ENCODE assay signal across 18 mouse cellular contexts in the genomic region with DNA sequence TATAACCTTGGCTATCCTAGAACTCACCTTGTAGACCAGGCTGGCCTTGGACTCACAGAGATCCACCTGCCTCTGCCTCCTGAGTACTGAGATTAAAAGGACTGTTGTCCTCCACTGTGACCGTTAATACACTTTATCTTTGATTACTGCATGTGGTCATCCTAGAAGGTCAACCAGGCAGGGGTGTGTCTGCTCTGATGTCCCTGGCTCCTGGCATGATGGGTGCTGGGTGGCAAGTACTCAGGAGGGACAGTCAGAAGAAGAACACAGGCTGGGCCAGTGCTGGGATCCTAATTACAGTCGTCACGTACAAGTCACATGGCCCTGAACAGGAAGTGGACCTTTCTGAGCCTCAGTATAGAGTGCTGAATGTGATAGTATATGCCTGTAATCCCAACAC. TPM values are rescaled to one million over a fixed set of nuclear protein-coding genes. Genes with fewer than 3 reads are reported as not detected.
DNase-seq lines count a peak whose midpoint lies in the region; ATAC-seq and TF ChIP-seq lines count a peak whose summit lies in the region.
"Had no signal": no experiment of that assay in that cellular context is flagged by ENCODE, and none has a peak within 500 bp of the region (broad histone marks: within the 10 kb centered on the region; RNA-seq: fewer than 3 reads in every experiment).

No protein-coding gene starts in this region.

- ATAC-seq in forebrain, embryonic 12.5 days (ENCODE audit: low FRiP score): peak; percentile 44; the same call in 1 of the 2 replicates
- no peak for ATAC-seq in forebrain, embryonic 11.5 days (replicated peaks; ENCODE audit: low FRiP score)
- no peak for ATAC-seq in liver, postnatal 0 days
- no peak for ATAC-seq in midbrain, embryonic 14.5 days (ENCODE audit: low FRiP score, low TSS enrichment)
- ATAC-seq: lung, postnatal 0 days; Patski had no signal

- no peaks in the 10 kb centered on the region for H3K36me3 ChIP-seq in forebrain, embryonic 12.5 days (replicated peaks)
- no peaks in the 10 kb centered on the region for H3K36me3 ChIP-seq in forebrain, embryonic 11.5 days (ENCODE audit: control insufficient read depth, insufficient read depth, low read length)
- H3K36me3 ChIP-seq in liver, adult 2 months (ENCODE audit: control insufficient read depth, insufficient read depth, low read length): no peaks in the 10 kb centered on the region
- no peaks in the 10 kb centered on the region for H3K36me3 ChIP-seq in liver, postnatal 0 days (replicated peaks; ENCODE audit: insufficient read depth, low read length)
- H3K36me3 ChIP-seq in midbrain, embryonic 14.5 days (ENCODE audit: control insufficient read depth, insufficient read depth, low read length): no peaks in the 10 kb centered on the region
- H3K36me3 ChIP-seq: heart, embryonic 15.5 days; liver, embryonic 13.5 days had no signal

- no peak for TF ChIP-seq POLR2A in liver, adult 2 months (IDR thresholded peaks at IDR 0.05; ENCODE audit: extremely low read depth, insufficient read depth, low read length)
- no peak for TF ChIP-seq POLR2A in lung, adult 2 months (IDR thresholded peaks at IDR 0.05; ENCODE audit: borderline replicate concordance, extremely low read depth, low read depth, low read length)

- H3K27me3 ChIP-seq in forebrain, embryonic 12.5 days: no peaks in the 10 kb centered on the region
- H3K27me3 ChIP-seq in forebrain, embryonic 11.5 days (ENCODE audit: control insufficient read depth, insufficient read depth, low read length): no peaks in the 10 kb centered on the region
- H3K27me3 ChIP-seq in liver, adult 2 months (ENCODE audit: control insufficient read depth, insufficient read depth, low read length): no peaks in the 10 kb centered on the region
- H3K27me3 ChIP-seq in liver, postnatal 0 days (ENCODE audit: insufficient read depth, low read length): no peaks in the 10 kb centered on the region
- H3K27me3 ChIP-seq in midbrain, embryonic 14.5 days (ENCODE audit: control insufficient read depth, insufficient read depth, low read length): no peaks in the 10 kb centered on the region
- H3K27me3 ChIP-seq: heart, embryonic 15.5 days; liver, embryonic 13.5 days; Patski had no signal

- TF ChIP-seq CTCF in liver, adult 2 months (IDR thresholded peaks at IDR 0.05; ENCODE audit: low read depth, low read length): no peak
- no peak for TF ChIP-seq CTCF in liver, postnatal 0 days (IDR thresholded peaks at IDR 0.05; ENCODE audit: low read depth)
- TF ChIP-seq CTCF in lung, adult 2 months (IDR thresholded peaks at IDR 0.05; ENCODE audit: insufficient read depth, low read length): no peak

- no peak for DNase-seq in forebrain, embryonic 11.5 days (ENCODE audit: low spot score)
- peak; percentile 70 for DNase-seq in liver, adult 2 months (ENCODE audit: extremely low read depth, low read depth, low spot score)
- DNase-seq in liver, postnatal 0 days: no peak
- peak; percentile 17 for DNase-seq in R1 (ENCODE audit: low read depth, low spot score)
- no peak for DNase-seq in midbrain, embryonic 14.5 days
- DNase-seq in right cerebral cortex, postnatal 4 days: no peak
- no peak for DNase-seq in lung, adult 2 months
- DNase-seq: gastrocnemius, postnatal 10 days; heart, adult 2 months; kidney, adult 18-20 months; kidney, postnatal 36 days; liver, embryonic 13.5 days; thymus, adult 18-20 months had no signal

- no peak overlapping the region for H3K27ac ChIP-seq in forebrain, embryonic 12.5 days
- H3K27ac ChIP-seq in forebrain, embryonic 11.5 days (ENCODE audit: low read depth, low read length): no peak overlapping the region
- H3K27ac ChIP-seq in liver, adult 2 months (replicated peaks; ENCODE audit: insufficient read depth, low read depth, low read length): no peak overlapping the region
- H3K27ac ChIP-seq in liver, postnatal 0 days (ENCODE audit: low read depth): no peak overlapping the region
- peak overlapping the region; percentile 71; the same call in 1 of the 2 replicates for H3K27ac ChIP-seq in midbrain, embryonic 14.5 days (replicated peaks; ENCODE audit: low read depth, low read length)
- H3K27ac ChIP-seq: heart, adult 2 months; heart, embryonic 15.5 days; liver, embryonic 13.5 days had no signal

- H3K9me3 ChIP-seq in forebrain, embryonic 12.5 days: no peaks in the 10 kb centered on the region
- H3K9me3 ChIP-seq in forebrain, embryonic 11.5 days (ENCODE audit: control insufficient read depth, low read length): no peaks in the 10 kb centered on the region
- no peaks in the 10 kb centered on the region for H3K9me3 ChIP-seq in liver, postnatal 0 days (ENCODE audit: low read length)
- H3K9me3 ChIP-seq in midbrain, embryonic 14.5 days (ENCODE audit: control insufficient read depth, low read length): no peaks in the 10 kb centered on the region
- H3K9me3 ChIP-seq: heart, embryonic 15.5 days; liver, embryonic 13.5 days had no signal

- H3K4me1 ChIP-seq in forebrain, embryonic 12.5 days: peaks cover 23% of the 10 kb centered on the region
- H3K4me1 ChIP-seq in forebrain, embryonic 11.5 days (replicated peaks; ENCODE audit: control insufficient read depth, insufficient read depth, low read length): peaks cover 6% of the 10 kb centered on the region; the same call in 1 of the 2 replicates
- peaks cover 2% of the 10 kb centered on the region for H3K4me1 ChIP-seq in liver, adult 2 months (ENCODE audit: control insufficient read depth, insufficient read depth, low read length)
- peaks cover 2% of the 10 kb centered on the region; the same call in 1 of the 2 replicates for H3K4me1 ChIP-seq in liver, postnatal 0 days (ENCODE audit: insufficient read depth)
- H3K4me1 ChIP-seq in midbrain, embryonic 14.5 days (ENCODE audit: control insufficient read depth, insufficient read depth, low read length): peaks cover 18% of the 10 kb centered on the region
- peaks cover 4% of the 10 kb centered on the region for H3K4me1 ChIP-seq in lung, adult 2 months (ENCODE audit: control insufficient read depth, insufficient read depth, low read length)
- H3K4me1 ChIP-seq: heart, embryonic 15.5 days had no signal

- H3K4me3 ChIP-seq in forebrain, embryonic 12.5 days (replicated peaks): no peak overlapping the region
- no peak overlapping the region for H3K4me3 ChIP-seq in forebrain, embryonic 11.5 days (ENCODE audit: low read depth, low read length)
- no peak overlapping the region for H3K4me3 ChIP-seq in liver, adult 2 months (ENCODE audit: insufficient read depth, low read depth, low read length)
- no peak overlapping the region for H3K4me3 ChIP-seq in liver, postnatal 0 days (ENCODE audit: low read depth, low read length)
- no peak overlapping the region for H3K4me3 ChIP-seq in midbrain, embryonic 14.5 days (replicated peaks; ENCODE audit: low read depth, low read length)
- no peak overlapping the region for H3K4me3 ChIP-seq in lung, adult 2 months (replicated peaks; ENCODE audit: extremely low read depth, low read depth, low read length)
- H3K4me3 ChIP-seq: heart, adult 2 months; heart, embryonic 15.5 days; liver, embryonic 13.5 days; myocyte had no signal

- peaks cover 36% of the 10 kb centered on the region; the same call in 1 of the 2 replicates for H3K79me2 ChIP-seq in liver, adult 2 months (ENCODE audit: control insufficient read depth, insufficient read depth, low read length)

- 90% methylated on average over 3 of the region's 3 CpGs for WGBS in forebrain, embryonic 12.5 days
- 82% methylated on average over 3 of the region's 3 CpGs for WGBS in forebrain, embryonic 11.5 days
- 14% methylated on average over 3 of the region's 3 CpGs for WGBS in liver, adult 2 months
- WGBS in liver, postnatal 0 days (ENCODE audit: insufficient replicate concordance): 51% methylated on average over 3 of the region's 3 CpGs
- WGBS in midbrain, embryonic 14.5 days: 89% methylated on average over 3 of the region's 3 CpGs
- WGBS in lung, adult 2 months: 61% methylated on average over 3 of the region's 3 CpGs

- no peak overlapping the region for H3K9ac ChIP-seq in forebrain, embryonic 12.5 days
- no peak overlapping the region for H3K9ac ChIP-seq in forebrain, embryonic 11.5 days (ENCODE audit: low read length)
- H3K9ac ChIP-seq in liver, adult 2 months (ENCODE audit: low read depth, low read length): no peak overlapping the region
- H3K9ac ChIP-seq in liver, postnatal 0 days (replicated peaks): no peak overlapping the region
- H3K9ac ChIP-seq in midbrain, embryonic 14.5 days (replicated peaks; ENCODE audit: low read length): no peak overlapping the region
- H3K9ac ChIP-seq: heart, embryonic 15.5 days; liver, embryonic 13.5 days had no signal

- no peak for TF ChIP-seq EP300 in liver, postnatal 0 days (IDR thresholded peaks at IDR 0.05; ENCODE audit: low read depth)

- H3K4me2 ChIP-seq in forebrain, embryonic 12.5 days: no peak overlapping the region
- no peak overlapping the region for H3K4me2 ChIP-seq in forebrain, embryonic 11.5 days (ENCODE audit: low read depth, low read length, severe bottlenecking)
- no peak overlapping the region for H3K4me2 ChIP-seq in liver, postnatal 0 days (ENCODE audit: low read depth, low read length)
- no peak overlapping the region for H3K4me2 ChIP-seq in midbrain, embryonic 14.5 days (ENCODE audit: low read length)
- H3K4me2 ChIP-seq: heart, embryonic 15.5 days; liver, embryonic 13.5 days had no signal

RNA-seq across cellular contexts. Expression of a gene that starts 38.7 kb away (rescaled TPM):
- polyA plus RNA-seq in forebrain, embryonic 12.5 days (2016; fragmentation: Nextera tagmentation; extraction: Ambion mirVana): 6.7 and 10.3 TPM in 2 replicates
- 10.6 and 15.9 TPM in 2 replicates for polyA plus RNA-seq in forebrain, embryonic 11.5 days (2014; fragmentation: Nextera tagmentation; extraction: Ambion mirVana)
- 11.3 and 15.7 TPM in 2 replicates for total RNA-seq in liver, adult 2 months (2014; rRNA removed)
- 25.0 and 32.7 TPM in 2 replicates for polyA plus RNA-seq in liver, adult 2 months (2012; rRNA removed)
- polyA plus RNA-seq in liver, postnatal 0 days (2015; fragmentation: Nextera tagmentation; extraction: Ambion mirVana): 4.7 and 6.3 TPM in 2 replicates
- polyA plus RNA-seq in midbrain, embryonic 14.5 days (2014; fragmentation: Nextera tagmentation; extraction: Ambion mirVana): 8.8 and 10.3 TPM in 2 replicates
- 97.0 and 99.9 TPM in 2 replicates for polyA plus RNA-seq in lung, adult 2 months (2012; rRNA removed)

Comparison
In these comparisons a context has a peak if more than half of its experiments do, and no peak if none do; other contexts are left out.
1. DNase-seq: peak in liver, adult 2 months (single experiment) and R1 (single experiment); none in forebrain, embryonic 11.5 days (single experiment), liver, postnatal 0 days (single experiment), midbrain, embryonic 14.5 days (single experiment), right cerebral cortex, postnatal 4 days (single experiment) and lung, adult 2 months (single experiment).